Mouse (Mus musculus) cerebellum, adult 18-20 months (tissue): Measurements from ENCODE around the gene Atf6.

Experiments used
- DNase-seq, 2 experiments: peaks; one replicate each; pipeline ENCODE4 v3.0.0; 2021

The Atf6 gene

DNA sequence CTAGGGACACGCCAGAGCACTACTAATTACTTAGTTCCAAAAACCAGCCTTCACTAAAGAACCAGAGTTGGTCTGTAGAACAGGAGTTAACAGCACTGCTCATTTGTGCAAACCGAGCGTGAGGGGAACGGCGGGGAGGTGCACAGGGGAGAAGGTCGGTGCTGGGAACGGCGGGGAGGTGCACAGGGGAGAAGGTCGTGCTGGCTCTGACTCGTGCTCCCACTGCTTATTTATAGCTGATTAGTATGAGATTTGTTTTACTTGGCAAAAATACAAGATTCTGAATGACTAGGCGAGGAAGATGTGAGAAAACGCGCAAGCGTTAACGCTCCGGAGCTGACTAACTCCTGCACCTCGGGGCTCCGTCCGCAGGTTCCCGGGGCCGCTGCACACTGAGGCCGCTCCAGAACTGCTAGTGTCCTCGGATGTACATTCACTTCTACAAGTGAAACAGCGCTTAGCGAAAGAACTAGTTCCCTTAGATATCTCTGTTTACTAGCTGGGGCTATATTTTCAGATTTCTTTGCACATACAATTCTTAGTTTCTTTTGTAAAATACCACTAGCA, 96.1 kb downstream of the Atf6 start:
- DNase-seq = no peak

DNA sequence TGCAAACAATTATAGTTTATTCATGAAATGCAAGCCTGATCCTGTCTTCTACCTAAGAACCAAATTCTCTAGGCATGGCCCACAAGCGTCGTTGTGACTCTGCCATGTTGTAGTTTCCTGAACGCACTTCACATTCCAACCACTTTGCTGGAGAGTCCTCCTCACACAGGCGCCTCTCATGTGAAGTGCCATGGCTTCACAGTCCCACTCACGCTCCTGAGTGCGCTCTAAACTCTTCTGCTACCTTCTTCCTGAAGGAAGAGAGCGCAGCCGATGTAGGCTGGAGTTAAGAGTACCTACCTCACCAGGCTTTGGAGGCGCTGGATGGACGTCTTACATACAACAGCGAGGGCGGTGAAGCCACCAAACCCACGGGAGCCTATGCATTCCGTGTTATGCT, 96.9 kb downstream of the Atf6 start:
- DNase-seq = no peak

DNA sequence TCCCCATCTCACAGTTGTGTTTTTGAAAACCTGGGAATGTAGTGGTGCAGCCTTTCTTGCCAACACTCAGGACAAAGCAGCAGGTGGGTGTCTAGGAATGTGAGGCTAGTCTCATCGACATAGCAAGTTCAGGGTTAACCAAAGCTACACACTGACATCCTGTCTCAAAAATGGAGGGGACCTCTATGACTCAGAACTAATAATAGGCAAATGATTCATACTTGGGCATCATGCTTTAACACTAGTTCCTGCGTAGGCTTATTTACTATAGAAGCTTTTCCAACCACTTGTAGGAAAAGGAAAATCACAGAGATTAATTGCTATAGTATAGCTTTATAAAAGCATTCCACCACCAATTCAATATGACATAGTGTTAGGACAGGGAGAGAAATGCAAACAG, 100.6 kb downstream of the Atf6 start:
- no peak for DNase-seq

DNA sequence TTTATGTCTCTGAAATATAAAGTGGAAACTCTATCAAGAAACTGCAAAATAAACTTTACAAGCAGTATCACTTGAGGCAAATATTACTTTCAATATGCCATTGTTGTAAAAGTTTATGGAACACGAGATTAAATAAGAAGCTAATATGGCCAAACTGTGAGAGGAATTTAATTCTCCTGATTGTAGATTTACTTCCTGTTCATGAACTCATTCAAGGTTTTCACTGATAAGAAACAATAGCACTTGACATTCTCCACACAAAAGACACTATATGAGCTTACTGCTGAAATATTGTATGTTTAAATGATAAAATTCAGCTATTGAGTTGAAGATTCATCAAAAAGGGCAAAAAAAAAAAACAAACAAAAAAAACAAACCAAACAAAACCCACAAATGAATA, 102.8 kb downstream of the Atf6 start:
- DNase-seq = no peak

DNA sequence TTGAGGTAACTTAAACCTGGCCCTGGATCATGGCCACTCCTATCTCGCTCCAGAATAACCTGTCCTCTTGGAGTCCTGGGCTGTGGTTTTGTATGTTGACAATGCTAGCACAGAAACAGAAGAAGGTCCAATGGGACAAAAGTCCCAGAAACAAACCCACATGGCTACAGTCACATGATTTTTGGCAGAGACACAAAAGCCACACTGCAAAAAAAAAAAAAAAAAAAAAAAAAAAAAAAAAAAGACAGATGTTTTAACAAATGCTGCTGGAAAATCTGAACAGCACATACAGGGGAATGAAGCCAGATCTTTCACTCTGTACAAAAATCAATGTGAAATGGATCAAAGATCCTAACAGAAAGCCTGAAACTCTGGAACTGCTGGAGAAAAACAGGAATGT, 105.9 kb downstream of the Atf6 start:
- no peak for DNase-seq

DNA sequence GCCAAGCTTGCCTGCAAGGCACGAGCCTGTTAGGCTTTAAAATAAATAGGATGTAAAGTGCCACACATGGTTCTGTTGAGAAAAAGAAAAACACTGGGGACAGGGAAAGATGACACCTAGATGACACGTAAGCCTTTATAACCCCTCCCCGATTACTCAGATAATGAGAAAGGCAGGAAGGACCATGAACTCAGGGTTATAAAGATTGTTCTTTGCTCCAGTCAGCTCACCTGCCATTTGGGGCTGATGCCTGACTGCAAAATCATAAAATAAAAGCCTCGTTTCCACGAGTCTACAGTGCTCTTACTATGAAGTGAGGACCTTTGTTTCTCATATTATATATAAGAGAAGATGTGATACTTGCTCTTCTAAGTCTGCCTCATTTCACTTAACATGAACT, 114.0 kb downstream of the Atf6 start:
- no peak for DNase-seq

DNA sequence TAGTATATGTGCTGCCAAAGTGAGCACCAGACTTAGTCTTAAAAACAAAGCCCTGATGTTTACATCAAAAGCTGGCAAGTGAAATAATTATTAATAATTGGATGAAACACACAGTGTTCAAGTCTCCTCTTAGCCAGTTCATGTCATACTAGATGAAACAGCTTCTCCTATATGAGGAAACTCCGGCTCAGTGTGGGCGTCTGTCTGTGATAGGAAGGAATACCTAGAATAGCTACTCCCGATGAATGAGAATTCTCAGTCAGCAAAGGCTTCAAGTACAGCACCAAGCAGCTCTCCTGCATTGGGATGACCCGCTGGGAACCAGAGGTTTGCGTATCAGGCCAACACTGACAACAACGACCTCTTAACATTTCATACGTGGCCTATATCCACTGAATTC, 115.8 kb downstream of the Atf6 start:
- DNase-seq = no peak

DNA sequence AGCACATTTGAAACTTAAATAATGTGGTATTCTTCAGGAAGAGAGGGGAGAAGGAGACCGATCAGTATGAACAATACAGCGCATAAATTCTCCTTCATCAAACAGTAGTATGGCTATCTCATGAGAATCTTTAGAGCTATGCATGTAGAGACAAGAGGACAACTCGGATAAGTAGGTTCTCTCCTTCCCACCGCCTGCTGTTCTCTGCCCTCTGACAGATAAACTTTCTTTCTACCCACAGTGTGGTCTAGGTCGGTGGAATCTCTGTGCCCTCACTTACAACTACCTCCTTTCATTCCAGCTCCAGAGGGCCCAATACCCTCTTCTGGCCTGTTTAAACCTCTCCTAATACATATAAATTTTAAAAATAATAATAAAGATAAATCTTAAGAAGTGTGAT, 121.0 kb downstream of the Atf6 start:
- DNase-seq = no peak

DNA sequence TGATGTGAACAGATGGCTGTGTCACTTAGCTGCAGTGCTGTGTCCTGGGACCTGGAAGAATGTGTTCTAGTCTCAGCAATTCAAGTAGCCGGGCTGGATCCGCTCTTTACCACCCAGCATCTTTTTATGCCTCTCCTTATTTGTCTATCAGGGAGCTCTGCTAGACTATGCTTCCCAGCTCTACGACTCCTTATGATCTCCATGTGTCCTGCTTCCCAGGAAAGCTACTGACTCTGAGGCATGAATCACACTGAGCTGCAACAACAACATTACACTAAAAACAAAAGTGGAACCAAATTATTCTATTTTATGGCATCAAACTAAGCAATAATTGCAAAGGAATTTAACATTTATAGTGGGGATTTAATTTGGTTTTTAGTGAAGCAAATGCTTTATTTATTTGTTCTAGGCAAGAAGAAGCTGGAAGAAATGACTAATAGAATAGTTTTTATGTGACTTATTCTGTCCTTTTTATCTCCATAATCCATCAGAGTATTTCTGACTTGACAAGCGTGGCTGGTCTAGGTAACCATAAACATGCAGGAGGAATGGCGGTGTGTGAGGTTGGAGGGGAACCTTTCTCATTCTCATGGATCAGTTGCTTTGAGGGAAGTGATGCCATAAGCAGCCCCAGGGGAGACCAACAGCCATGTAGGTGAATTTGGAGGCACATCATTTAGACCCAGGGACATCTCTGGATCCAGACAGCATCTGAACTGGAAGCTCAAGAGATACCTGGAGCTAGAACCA, 125.9 kb downstream of the Atf6 start:
- DNase-seq = no peak

DNA sequence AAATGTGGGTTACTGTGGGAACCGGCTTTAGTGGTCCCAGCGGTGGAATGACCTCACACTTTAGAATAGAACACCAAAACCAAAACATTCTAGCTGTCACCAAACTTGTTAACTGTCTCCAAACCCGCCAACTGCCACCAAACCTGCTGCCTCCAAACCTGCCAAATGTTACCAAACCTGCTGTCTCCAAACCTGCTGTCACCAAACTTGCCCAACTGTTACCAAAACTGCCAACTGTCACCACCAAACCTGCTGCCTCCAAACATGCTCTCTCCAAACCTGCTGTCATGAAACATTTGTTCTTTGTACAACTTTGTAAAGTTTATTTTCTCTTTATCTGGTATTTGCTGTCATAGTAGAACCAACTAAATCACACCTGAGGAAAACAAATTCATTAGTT, 132.7 kb downstream of the Atf6 start:
- peak; percentile 12 to 22 for DNase-seq

DNA sequence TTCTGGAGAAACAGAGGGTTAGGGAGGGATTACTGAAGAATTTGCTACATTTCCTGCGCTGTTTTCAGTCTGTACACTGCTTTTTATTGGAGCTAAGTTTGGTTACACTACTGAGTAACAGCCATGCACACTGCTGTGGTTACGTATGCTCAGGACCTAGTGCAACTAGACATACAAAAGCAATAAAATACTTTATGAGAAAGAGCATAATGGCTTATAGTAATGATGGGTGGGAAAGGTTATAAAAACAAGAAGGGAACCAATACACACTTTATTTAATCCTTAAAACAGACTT, 135.0 kb downstream of the Atf6 start:
- DNase-seq = no peak

DNA sequence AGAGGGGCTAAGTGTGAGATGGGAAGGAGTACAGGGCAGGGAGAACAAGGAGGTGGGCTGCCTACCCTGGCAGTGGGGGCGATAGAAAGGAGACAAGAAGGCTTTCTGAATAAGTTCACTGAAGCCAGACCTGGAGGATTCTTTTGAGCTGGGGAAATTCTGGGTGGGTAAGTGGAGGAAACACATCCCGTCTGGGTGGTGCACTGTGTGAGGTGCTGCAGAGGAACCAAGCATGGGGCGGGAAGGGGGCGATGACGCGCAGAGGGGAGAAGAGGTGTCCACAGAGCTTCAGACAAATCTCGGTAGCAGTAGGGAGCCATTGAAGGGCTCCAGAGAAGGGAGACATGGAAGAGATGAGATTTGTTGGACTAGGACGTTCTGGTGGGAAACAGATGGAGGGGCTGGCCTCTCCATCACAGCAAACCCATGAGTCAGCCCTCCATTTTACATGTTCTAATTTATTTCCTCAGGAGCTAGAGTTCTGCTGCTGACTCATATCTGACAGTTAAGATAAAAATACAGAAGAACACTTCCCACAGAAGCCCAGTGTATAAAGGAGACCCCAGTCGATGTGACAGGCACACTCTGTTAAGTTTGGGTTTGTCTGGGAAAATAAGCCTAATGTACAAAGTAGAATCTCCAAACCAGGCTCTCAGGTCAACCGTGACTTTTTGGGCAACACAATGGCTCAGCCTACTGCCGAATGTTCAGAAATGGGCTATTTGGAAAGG, 135.5 kb downstream of the Atf6 start:
- DNase-seq = no peak

DNA sequence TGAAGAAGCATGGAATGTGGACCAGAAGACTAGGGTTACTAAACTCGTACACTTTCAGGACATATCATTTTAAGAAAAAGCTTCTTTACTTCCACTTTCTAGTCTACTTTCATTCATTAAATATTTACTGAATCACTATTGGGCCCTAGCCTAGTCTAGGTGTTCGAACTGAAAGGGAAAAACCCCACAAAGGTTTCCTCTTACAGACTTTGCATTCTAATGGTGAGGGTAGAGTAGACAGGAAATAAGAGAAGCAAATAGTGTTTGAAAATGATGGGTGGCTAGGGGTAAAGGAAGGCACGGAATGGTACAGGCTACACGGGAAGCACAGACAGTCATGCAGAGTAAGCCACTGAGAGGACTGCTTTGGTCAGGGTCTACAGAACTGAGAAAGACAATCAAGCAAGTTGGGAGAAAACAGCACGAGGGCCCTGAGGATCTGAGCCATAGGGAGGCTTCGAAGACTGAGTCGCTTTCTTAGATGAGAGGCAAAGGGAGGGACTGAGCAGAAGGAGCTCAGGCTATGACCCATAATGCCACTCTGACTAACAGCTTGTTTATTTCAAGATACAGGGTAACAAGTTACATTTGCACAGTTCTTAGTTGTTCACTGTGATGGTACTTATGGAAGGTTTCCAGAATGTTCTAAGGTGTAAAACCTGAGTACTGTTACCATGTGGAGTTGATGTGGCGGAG, 138.2 kb downstream of the Atf6 start:
- DNase-seq = no peak

DNA sequence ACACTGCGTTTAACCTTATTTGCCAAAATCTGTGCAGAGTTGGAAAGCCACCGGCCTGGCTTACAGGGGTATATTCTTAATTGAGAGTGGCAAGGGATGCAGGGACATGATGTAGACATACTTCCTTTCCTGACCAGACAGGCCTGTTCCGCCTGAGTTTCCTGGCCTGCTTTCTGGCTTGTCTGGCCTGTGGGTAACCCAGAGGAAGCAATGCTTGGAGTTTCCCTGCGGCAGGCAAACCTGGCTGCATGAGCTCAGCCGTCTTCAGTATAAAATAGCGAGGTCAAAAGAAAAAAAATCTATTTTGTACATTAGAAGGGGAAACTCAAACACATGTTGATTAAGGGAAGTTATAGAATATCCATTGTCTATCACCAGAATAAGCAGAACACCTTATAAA, 139.0 kb downstream of the Atf6 start:
- peak; percentile 10 to 22 for DNase-seq

DNA sequence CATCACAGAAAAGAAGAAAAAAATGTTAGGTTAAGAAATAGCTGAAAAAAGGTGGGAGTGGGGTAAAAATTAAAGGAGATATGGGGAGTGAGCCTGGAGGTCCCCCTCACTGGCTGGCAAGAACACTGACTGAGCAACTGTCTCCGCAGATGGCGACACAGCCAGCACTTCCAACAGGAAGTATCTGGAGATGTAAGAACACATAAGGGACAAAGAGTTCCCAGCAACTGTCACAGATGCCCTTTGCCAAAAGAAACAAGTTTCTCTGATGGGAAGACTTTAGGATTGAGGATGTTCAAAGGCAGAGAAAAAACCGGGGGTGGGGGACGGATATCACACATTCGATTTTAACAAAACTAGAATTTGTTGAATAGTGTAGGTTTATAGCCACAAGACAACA, 146.0 kb downstream of the Atf6 start:
- no peak for DNase-seq

DNA sequence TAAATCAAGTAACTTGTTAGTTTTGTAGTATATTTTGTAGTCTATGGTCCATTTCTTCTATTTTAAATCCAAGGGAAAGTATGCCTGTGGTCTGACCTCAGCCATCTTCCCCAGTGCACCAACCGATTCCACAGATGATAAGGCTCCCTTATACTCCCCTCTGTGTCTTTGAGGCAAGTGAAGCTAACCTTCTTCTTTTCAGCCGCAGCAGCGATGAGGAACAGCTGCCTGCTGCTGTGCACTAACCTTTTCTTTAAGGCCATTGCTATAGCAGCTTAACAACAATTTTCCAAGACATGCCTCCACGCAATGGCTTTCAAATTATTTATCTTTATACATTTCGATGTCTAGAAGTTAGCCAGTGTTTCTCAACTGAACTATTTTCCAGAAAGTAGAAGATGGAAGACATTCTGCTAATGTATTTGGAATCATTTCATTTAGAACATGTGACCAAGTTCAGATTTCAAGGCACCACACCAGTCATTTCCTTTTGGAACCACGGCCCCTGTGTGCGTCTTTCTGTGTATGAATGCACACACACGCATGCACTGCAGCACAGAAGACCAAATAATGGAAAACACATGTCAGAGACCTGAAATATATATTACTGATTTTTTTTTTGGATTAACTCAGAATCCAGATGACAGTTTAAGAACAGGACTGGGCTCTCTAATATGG, 149.3 kb downstream of the Atf6 start:
- no peak for DNase-seq

DNA sequence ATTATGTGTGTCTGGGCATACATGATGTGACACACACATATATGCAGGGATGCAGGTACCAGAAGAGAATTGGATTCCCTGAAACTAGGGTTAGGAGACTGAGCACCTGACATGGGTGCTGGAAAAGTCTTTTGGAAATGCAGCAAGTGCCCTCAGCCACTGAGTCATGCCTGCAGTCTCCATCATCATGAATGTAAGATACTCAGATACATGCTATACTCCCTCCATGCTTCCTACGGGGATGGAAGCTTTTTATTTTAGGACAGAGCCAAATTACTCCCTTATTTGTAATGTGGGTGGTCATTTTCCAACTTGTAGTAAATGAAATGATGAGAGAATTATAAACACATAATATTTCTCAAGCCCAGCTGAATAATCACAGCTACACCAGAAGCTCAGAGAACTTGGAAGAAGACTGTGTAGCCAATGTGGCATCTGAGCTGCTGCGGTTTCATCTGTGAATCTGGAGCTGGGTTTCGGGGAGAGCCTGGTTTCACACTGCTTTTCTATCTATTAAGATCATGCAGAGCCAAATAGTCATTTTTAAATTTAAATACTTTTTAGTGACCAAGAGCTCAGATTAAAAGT, 150.2 kb downstream of the Atf6 start:
- no peak for DNase-seq

DNA sequence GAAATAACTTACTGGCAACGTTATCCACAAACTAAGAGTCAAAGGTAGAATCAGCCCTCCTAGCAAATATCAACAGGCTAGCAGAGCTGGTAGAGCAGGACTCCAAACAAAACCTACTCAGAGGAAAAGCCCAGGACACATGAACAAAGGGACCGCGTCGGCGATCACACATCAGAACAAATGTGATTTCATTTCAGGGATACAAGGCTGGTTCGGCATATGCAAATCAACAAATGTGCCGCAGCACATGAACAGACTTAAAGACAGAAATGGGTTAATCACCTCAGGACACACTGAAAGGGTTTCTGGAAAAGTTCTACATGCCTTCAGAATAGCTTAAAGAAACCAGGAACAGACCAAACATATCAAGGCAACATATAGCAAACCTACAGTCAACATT, 155.8 kb downstream of the Atf6 start:
- DNase-seq = no peak

DNA sequence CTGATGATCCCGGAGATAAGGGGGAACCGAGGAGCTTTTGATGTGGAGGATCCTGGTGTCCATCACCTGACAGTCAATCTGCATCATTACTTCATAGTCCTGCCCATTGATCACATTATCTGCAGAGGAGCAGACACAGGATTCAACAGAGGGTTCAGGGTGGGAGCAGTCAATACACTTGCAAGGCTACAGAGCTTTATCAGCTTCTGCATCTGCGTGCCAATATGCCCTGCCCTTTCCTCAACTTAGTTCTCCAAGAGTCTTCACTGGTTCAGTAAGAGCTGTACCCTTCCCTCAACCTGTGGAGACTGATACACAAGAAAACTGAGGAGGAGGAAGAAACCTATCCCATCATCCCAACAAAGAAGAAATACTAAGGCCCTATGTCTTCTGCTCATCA, 157.6 kb downstream of the Atf6 start:
- DNase-seq = no peak

DNA sequence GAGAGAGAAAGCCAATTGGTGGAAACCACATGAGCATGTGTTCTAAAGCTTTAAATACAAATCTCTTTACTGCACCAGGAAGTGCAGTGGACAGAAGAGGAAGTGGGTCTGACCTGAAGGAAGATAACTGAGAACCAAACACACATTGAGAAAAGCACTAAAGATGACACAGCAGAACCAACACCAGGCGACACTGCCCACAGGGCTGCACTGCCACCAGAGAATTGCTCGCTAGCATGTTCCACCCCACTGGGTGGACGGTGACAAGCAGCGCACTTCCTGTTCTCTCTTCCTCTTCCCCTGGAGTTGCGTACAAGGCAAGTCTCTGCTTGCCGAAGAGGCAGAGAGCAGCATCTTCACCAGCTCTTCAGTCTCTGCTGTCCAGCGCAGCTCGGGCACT, 158.1 kb downstream of the Atf6 start:
- DNase-seq = no peak

DNA sequence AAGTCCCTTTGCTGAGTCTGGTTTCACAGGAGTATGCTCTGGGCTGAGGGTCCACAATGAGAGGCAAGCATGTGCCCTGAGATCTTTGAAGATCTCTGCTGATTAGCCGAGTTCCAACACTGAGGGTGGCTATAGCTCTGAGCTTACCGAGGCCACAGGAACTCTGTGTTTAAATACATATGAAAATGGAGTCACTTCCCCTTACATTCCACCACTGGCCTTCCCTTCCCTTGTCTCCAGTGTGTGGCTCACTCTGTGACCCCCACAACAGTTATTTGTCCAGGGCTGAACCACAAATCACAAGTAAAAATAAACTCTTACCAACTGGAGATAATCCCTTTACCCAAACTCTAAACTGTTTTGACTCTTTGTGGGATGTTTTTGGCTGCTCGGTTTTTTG, 158.5 kb downstream of the Atf6 start:
- DNase-seq = no peak

DNA sequence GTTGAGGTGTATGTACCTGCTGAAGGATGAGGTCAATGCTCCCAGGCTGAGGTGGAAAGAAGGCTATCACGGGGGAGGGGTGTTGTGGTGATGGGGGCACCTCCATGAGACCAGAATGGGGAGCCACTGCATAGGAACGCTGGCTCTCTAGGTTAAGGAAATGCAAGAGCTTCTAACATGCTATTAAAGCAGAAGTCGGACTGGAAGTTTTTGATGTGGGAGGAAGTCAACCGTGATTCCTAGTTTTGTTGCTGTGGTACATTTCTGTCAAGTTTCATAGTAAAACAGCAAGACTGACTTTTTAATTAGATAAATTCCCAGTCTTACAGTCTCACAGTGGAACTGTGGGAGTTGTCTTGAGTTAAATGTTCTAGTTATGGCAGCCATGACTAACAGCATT, 161.5 kb downstream of the Atf6 start:
- DNase-seq = no peak
